In the genomic region with DNA sequence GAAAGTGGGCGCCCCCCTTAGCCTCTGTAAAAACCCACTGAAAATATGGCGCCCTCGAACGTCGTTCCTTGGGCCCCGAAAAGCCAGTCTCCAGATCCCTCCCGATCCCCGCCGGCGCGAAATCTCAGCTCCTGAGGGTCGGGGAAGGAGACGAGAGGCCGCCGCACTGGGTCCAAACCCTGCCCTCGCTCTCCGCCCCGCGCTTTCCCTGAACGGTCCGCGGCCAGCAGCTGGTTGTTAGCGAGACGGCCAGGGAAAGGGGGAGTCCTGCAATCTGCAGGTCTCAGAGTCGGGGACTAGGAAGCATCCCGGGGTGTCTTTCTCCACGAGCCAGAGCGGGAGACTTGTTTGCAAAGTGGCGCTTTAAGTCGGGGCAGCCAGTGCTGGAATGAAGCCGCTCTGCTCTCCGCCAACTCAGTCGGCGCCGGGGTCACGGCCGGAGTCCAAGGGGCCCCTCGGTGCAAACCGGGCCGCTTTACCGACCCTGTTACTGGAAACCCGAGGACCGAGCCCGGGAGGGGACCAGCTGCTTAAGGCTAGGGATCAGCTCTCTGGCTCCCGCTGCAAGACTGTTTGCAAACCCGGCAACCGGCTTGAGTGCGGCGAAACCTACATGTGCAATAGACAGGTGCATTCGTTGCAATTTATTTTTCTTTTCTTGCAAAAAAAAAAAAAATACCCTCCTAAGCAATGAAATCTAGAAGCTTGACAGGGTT, we compare ENCODE assay signal across 8 mouse cellular contexts.
DNase-seq lines count a peak whose midpoint lies in the region; ATAC-seq and TF ChIP-seq lines count a peak whose summit lies in the region.

No protein-coding gene starts in this region.

- peak overlapping the region; percentile 79 for H3K4me3 ChIP-seq in cortical plate, adult 2 months (ENCODE audit: insufficient read depth, low read length)
- peak overlapping the region; percentile 64 for H3K4me3 ChIP-seq in intestine, embryonic 16.5 days (ENCODE audit: low read length)
- H3K4me3 ChIP-seq in limb, embryonic 10.5 days = peak overlapping the region; percentile 69
- peak overlapping the region; percentile 66 for H3K4me3 ChIP-seq in midbrain, embryonic 16.5 days (ENCODE audit: low read depth, low read length)

- peak; percentile 49 for ATAC-seq in intestine, embryonic 16.5 days
- peak; percentile 46 for ATAC-seq in midbrain, embryonic 16.5 days

- peak; percentile 92 for DNase-seq in heart, adult 11 months
- no peak for DNase-seq in heart, adult 8-10 months (ENCODE audit: low spot score)
- DNase-seq in gastrocnemius, postnatal 25 days = peak; percentile 26
- DNase-seq in limb, embryonic 10.5 days (ENCODE audit: low spot score) = peak; percentile 72
- DNase-seq in thymus, postnatal 0 days (ENCODE audit: low spot score) = peak; percentile 28

- no peaks in the 10 kb centered on the region for H3K36me3 ChIP-seq in intestine, embryonic 16.5 days (ENCODE audit: control insufficient read depth, insufficient read depth, low read length)
- H3K36me3 ChIP-seq in limb, embryonic 10.5 days = no peaks in the 10 kb centered on the region
- no peaks in the 10 kb centered on the region for H3K36me3 ChIP-seq in midbrain, embryonic 16.5 days (ENCODE audit: control insufficient read depth, insufficient read depth, low read length)

- no peak for TF ChIP-seq CTCF in cortical plate, adult 2 months (IDR thresholded peaks at IDR 0.05; ENCODE audit: extremely low read depth, insufficient read depth, low read length)

- H3K9ac ChIP-seq in intestine, embryonic 16.5 days (ENCODE audit: low read depth, low read length) = peak overlapping the region; percentile 84
- peak overlapping the region; percentile 78 for H3K9ac ChIP-seq in midbrain, embryonic 16.5 days (ENCODE audit: low read depth, low read length)

- no peaks in the 10 kb centered on the region for H3K27me3 ChIP-seq in intestine, embryonic 16.5 days (replicated peaks; ENCODE audit: control insufficient read depth, insufficient read depth, low read length)
- no peaks in the 10 kb centered on the region for H3K27me3 ChIP-seq in limb, embryonic 10.5 days (ENCODE audit: low read depth, poor library complexity, severe bottlenecking)
- peaks cover 3% of the 10 kb centered on the region; the same call in 1 of the 2 replicates for H3K27me3 ChIP-seq in midbrain, embryonic 16.5 days (ENCODE audit: control insufficient read depth, insufficient read depth, low read depth, low read length)

- H3K27ac ChIP-seq in cortical plate, adult 2 months (ENCODE audit: insufficient read depth, low read length) = 0 out of 2 replicates have a peak overlapping the region, but pooled peaks have one; percentile 21
- H3K27ac ChIP-seq in intestine, embryonic 16.5 days (ENCODE audit: low read length) = peak overlapping the region; percentile 49
- H3K27ac ChIP-seq in limb, embryonic 10.5 days = peak overlapping the region; percentile 91
- H3K27ac ChIP-seq in midbrain, embryonic 16.5 days (ENCODE audit: low read length) = peak overlapping the region; percentile 84

- peak overlapping the region; percentile 98 for H3K4me2 ChIP-seq in intestine, embryonic 16.5 days (ENCODE audit: low read depth, low read length)
- H3K4me2 ChIP-seq in midbrain, embryonic 16.5 days (ENCODE audit: low read length) = peak overlapping the region; percentile 98

- H3K9me3 ChIP-seq in intestine, embryonic 16.5 days (ENCODE audit: control insufficient read depth, low read length) = no peaks in the 10 kb centered on the region
- H3K9me3 ChIP-seq in limb, embryonic 10.5 days (replicated peaks) = no peaks in the 10 kb centered on the region
- no peaks in the 10 kb centered on the region for H3K9me3 ChIP-seq in midbrain, embryonic 16.5 days (replicated peaks; ENCODE audit: control insufficient read depth, low read length, poor library complexity, severe bottlenecking)

- no peak for TF ChIP-seq POLR2A in cortical plate, adult 2 months (IDR thresholded peaks at IDR 0.05; ENCODE audit: extremely low read depth, insufficient read depth, low read length)

- under 1% methylated on average over 50 of the region's 50 CpGs for WGBS in intestine, embryonic 16.5 days
- under 1% methylated on average over 50 of the region's 50 CpGs for WGBS in limb, embryonic 10.5 days
- under 1% methylated on average over 49 of the region's 50 CpGs for WGBS in midbrain, embryonic 16.5 days

- peaks cover 1% of the 10 kb centered on the region; the same call in 1 of the 2 replicates for H3K4me1 ChIP-seq in cortical plate, adult 2 months (ENCODE audit: control insufficient read depth, insufficient read depth, low read length)
- peaks cover 13% of the 10 kb centered on the region for H3K4me1 ChIP-seq in intestine, embryonic 16.5 days (ENCODE audit: control insufficient read depth, insufficient read depth, low read length)
- peaks cover 48% of the 10 kb centered on the region for H3K4me1 ChIP-seq in limb, embryonic 10.5 days
- peaks cover 11% of the 10 kb centered on the region for H3K4me1 ChIP-seq in midbrain, embryonic 16.5 days (ENCODE audit: control insufficient read depth, insufficient read depth, low read length)

Comparison
In these comparisons a context has a peak if more than half of its experiments do, and no peak if none do; other contexts are left out.
1. H3K27ac ChIP-seq: peak in every context shown above with its lines; median percentile 91 in limb, embryonic 10.5 days; 84 in midbrain, embryonic 16.5 days; 49 in intestine, embryonic 16.5 days; 21 in cortical plate, adult 2 months.